Comparison of ENCODE assay signal across 28 mouse cellular contexts in the genomic region with DNA sequence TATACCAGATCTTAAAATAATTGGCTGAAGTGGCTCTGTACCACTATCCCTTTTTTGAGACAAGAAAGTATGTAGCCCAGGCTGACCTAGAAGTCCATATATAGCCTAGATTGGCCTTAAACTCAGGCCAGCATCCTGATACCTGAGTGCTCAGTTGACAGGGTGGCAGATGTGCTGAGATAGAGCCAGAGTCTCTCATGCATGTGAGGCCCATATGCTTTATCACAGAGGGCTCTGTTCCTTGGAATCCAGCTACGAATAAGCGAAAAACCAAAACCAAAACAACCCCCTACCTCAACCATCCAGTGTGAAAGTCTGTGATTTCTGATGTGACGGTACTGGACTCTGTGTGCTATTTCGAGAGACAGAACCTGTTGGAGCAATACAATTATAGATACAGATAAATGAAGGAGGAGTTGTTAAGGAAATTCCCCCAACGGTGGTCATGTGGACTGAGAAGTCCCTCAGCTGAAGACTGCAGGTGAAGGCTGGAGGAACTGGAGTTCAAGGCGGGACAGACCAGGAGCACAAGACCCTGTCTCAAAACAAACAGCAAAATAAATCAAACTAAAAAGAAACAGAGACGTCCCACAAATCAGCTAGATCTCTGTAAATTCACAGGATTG. TPM values are rescaled to one million over a fixed set of nuclear protein-coding genes. Genes with fewer than 3 reads are reported as not detected.
DNase-seq lines count a peak whose midpoint lies in the region; ATAC-seq and TF ChIP-seq lines count a peak whose summit lies in the region.
"Had no signal": no experiment of that assay in that cellular context is flagged by ENCODE, and none has a peak within 500 bp of the region (broad histone marks: within the 10 kb centered on the region; RNA-seq: fewer than 3 reads in every experiment).

No protein-coding gene starts in this region.

- WGBS in stomach, embryonic 16.5 days = 81% methylated on average over 7 of the region's 7 CpGs
- 79% methylated on average over 7 of the region's 7 CpGs for WGBS in stomach, postnatal 0 days

- H3K36me3 ChIP-seq in megakaryocyte, embryonic 14.5 days (replicated peaks; ENCODE audit: low read length) = peaks cover 27% of the 10 kb centered on the region
- no peaks in the 10 kb centered on the region for H3K36me3 ChIP-seq in stomach, embryonic 16.5 days (ENCODE audit: control insufficient read depth, insufficient read depth, low read length)
- no peaks in the 10 kb centered on the region for H3K36me3 ChIP-seq in stomach, postnatal 0 days (ENCODE audit: control insufficient read depth, insufficient read depth, low read length)
- H3K36me3 ChIP-seq: embryonic facial prominence, embryonic 13.5 days; embryonic facial prominence, embryonic 15.5 days; forebrain, embryonic 12.5 days had no signal

- no peak overlapping the region for H3K9ac ChIP-seq in stomach, embryonic 16.5 days (ENCODE audit: low read length)
- no peak overlapping the region for H3K9ac ChIP-seq in stomach, postnatal 0 days (ENCODE audit: low read length)
- H3K9ac ChIP-seq: embryonic facial prominence, embryonic 13.5 days; embryonic facial prominence, embryonic 15.5 days; forebrain, embryonic 12.5 days had no signal

- DNase-seq in stomach, postnatal 0 days (ENCODE audit: low spot score) = no peak
- DNase-seq in brain, adult 2 months (ENCODE audit: low read depth, low spot score) = peak; percentile 55
- DNase-seq in gastrocnemius, adult 2 months = no peak
- no peak for DNase-seq in gastrocnemius, adult 8-10 months (ENCODE audit: low spot score in 2 of 2)
- DNase-seq: adrenal gland, adult 8-10 months; adrenal gland, postnatal 36 days; cerebellum, adult 11 months; cerebellum, adult 18-20 months; cerebellum, adult 8-10 months; cerebellum, adult 9-11 months; embryo, embryonic 11 days had no signal

- H3K27me3 ChIP-seq in megakaryocyte, embryonic 14.5 days (replicated peaks) = peaks cover 3% of the 10 kb centered on the region
- no peaks in the 10 kb centered on the region for H3K27me3 ChIP-seq in stomach, embryonic 16.5 days (ENCODE audit: control insufficient read depth, insufficient read depth, low read length)
- no peaks in the 10 kb centered on the region for H3K27me3 ChIP-seq in stomach, postnatal 0 days (ENCODE audit: control insufficient read depth, insufficient read depth, low read length)
- H3K27me3 ChIP-seq: embryonic facial prominence, embryonic 13.5 days; embryonic facial prominence, embryonic 15.5 days; forebrain, embryonic 12.5 days; Patski had no signal

- no peak for ATAC-seq in megakaryocyte, adult 5-6 weeks (ENCODE audit: poor library complexity, severe bottlenecking)
- ATAC-seq in stomach, embryonic 16.5 days (ENCODE audit: insufficient read depth, low FRiP score) = no peak
- ATAC-seq in stomach, postnatal 0 days (ENCODE audit: low FRiP score, low TSS enrichment) = no peak
- ATAC-seq: forebrain, embryonic 14.5 days; forebrain, embryonic 16.5 days; Patski had no signal

- H3K4me3 ChIP-seq in megakaryocyte, embryonic 14.5 days (replicated peaks) = peak overlapping the region; percentile 14
- H3K4me3 ChIP-seq in stomach, embryonic 16.5 days (replicated peaks; ENCODE audit: low read length) = no peak overlapping the region
- no peak overlapping the region for H3K4me3 ChIP-seq in stomach, postnatal 0 days (ENCODE audit: low read depth, low read length)
- H3K4me3 ChIP-seq in gastrocnemius, adult 2 months = no peak overlapping the region
- H3K4me3 ChIP-seq: embryonic facial prominence, embryonic 13.5 days; embryonic facial prominence, embryonic 15.5 days; erythroblast, embryonic 14.5 days; forebrain, embryonic 10.5 days; forebrain, embryonic 12.5 days had no signal

- H3K4me2 ChIP-seq in stomach, embryonic 16.5 days (ENCODE audit: low read depth, low read length) = no peak overlapping the region
- no peak overlapping the region for H3K4me2 ChIP-seq in stomach, postnatal 0 days (replicated peaks; ENCODE audit: low read depth)
- H3K4me2 ChIP-seq: embryonic facial prominence, embryonic 13.5 days; embryonic facial prominence, embryonic 15.5 days; forebrain, embryonic 12.5 days had no signal

- peak overlapping the region; percentile 38; the same call in 1 of the 2 replicates for H3K27ac ChIP-seq in stomach, embryonic 16.5 days (ENCODE audit: low read length)
- no peak overlapping the region for H3K27ac ChIP-seq in stomach, postnatal 0 days (replicated peaks)
- no peak overlapping the region for H3K27ac ChIP-seq in gastrocnemius, adult 2 months
- H3K27ac ChIP-seq: embryonic facial prominence, embryonic 13.5 days; embryonic facial prominence, embryonic 15.5 days; forebrain, embryonic 10.5 days; forebrain, embryonic 12.5 days had no signal

- TF ChIP-seq EP300 in stomach, postnatal 0 days (optimal IDR thresholded peaks at IDR 0.05) = no peak

- no peak for TF ChIP-seq CTCF in stomach, postnatal 0 days (IDR thresholded peaks at IDR 0.05; ENCODE audit: low read depth)
- no peak for TF ChIP-seq CTCF in gastrocnemius, adult 2 months (IDR thresholded peaks at IDR 0.05)

- H3K9me3 ChIP-seq in megakaryocyte, embryonic 14.5 days = no peaks in the 10 kb centered on the region
- no peaks in the 10 kb centered on the region for H3K9me3 ChIP-seq in stomach, embryonic 16.5 days (replicated peaks; ENCODE audit: control insufficient read depth, low read length)
- no peaks in the 10 kb centered on the region for H3K9me3 ChIP-seq in stomach, postnatal 0 days (ENCODE audit: control insufficient read depth, low read length)
- H3K9me3 ChIP-seq: embryonic facial prominence, embryonic 13.5 days; embryonic facial prominence, embryonic 15.5 days; forebrain, embryonic 10.5 days; forebrain, embryonic 12.5 days; G1E had no signal

- peaks cover 57% of the 10 kb centered on the region for H3K4me1 ChIP-seq in megakaryocyte, embryonic 14.5 days
- peaks cover 10% of the 10 kb centered on the region; the same call in 1 of the 2 replicates for H3K4me1 ChIP-seq in stomach, embryonic 16.5 days (ENCODE audit: control insufficient read depth, insufficient read depth, low read length)
- no peaks in the 10 kb centered on the region for H3K4me1 ChIP-seq in stomach, postnatal 0 days (replicated peaks; ENCODE audit: control insufficient read depth, insufficient read depth)

- intact Hi-C loops in gastrocnemius, adult 2 months (cut with DNase I) = no loop called here

RNA-seq across cellular contexts. Expression of gene Tnfsf9, which starts 3.0 kb away (rescaled TPM):
- polyA plus RNA-seq in megakaryocyte, embryonic 14.5 days (2012; ENCODE audit: insufficient read depth, low replicate concordance) = 3.3 and 4.6 TPM in 2 replicates
- 3.9 and 6.3 TPM in 2 replicates for total RNA-seq in megakaryocyte, adult 5-6 weeks (2015)
- 1.5 and 2.2 TPM in 2 replicates for total RNA-seq in megakaryocyte, adult 5-6 weeks (2017)
- 9.2 and 10.4 TPM in 2 replicates for polyA plus RNA-seq in stomach, embryonic 16.5 days (2015; fragmentation: Nextera tagmentation; extraction: Ambion mirVana)
- polyA plus RNA-seq in stomach, postnatal 0 days (2015; fragmentation: Nextera tagmentation; extraction: Ambion mirVana) = 2.3 and 3.5 TPM in 2 replicates
- total RNA-seq in gastrocnemius, adult 2 months (2021) = under 1 TPM; 0.47 to 0.61 TPM
- total RNA-seq in gastrocnemius, adult 8-10 months (2022) = under 1 TPM in 1 of 4 experiments, not detected in 3; 0.38 TPM

RNA-seq across cellular contexts. Expression of gene Tubb4a, which starts 20.6 kb away (rescaled TPM):
- polyA plus RNA-seq in megakaryocyte, embryonic 14.5 days (2012; ENCODE audit: insufficient read depth, low replicate concordance) = 1.4 and 1.5 TPM in 2 replicates
- total RNA-seq in megakaryocyte, adult 5-6 weeks (2015) = 0.13 TPM in 1 of 2 replicates, not detected in the other
- 0.11 and 0.41 TPM in 2 replicates for total RNA-seq in megakaryocyte, adult 5-6 weeks (2017)
- 20.5 and 21.9 TPM in 2 replicates for polyA plus RNA-seq in stomach, embryonic 16.5 days (2015; fragmentation: Nextera tagmentation; extraction: Ambion mirVana)
- polyA plus RNA-seq in stomach, postnatal 0 days (2015; fragmentation: Nextera tagmentation; extraction: Ambion mirVana) = 9.5 and 11.5 TPM in 2 replicates
- 1 to 10 TPM in 1 of 2 experiments, under 1 TPM in 1; 0.64 to 1.7 TPM for total RNA-seq in gastrocnemius, adult 2 months (2021)
- under 1 TPM; 0.53 to 0.88 (median 0.64) TPM for total RNA-seq in gastrocnemius, adult 8-10 months (2022)
- total RNA-seq: common myeloid progenitor, adult 5-6 weeks had no signal
- polyA plus RNA-seq: erythroblast, embryonic 14.5 days had no signal

RNA-seq across cellular contexts. Expression of gene Dennd1c, which starts 29.8 kb away (rescaled TPM):
- polyA plus RNA-seq in megakaryocyte, embryonic 14.5 days (2012; ENCODE audit: insufficient read depth, low replicate concordance) = 15.6 and 31.6 TPM in 2 replicates
- 69.7 and 73.9 TPM in 2 replicates for total RNA-seq in megakaryocyte, adult 5-6 weeks (2015)
- total RNA-seq in megakaryocyte, adult 5-6 weeks (2017) = 21.2 and 35.8 TPM in 2 replicates
- polyA plus RNA-seq in stomach, embryonic 16.5 days (2015; fragmentation: Nextera tagmentation; extraction: Ambion mirVana) = 6.3 and 6.6 TPM in 2 replicates
- 2.4 and 2.8 TPM in 2 replicates for polyA plus RNA-seq in stomach, postnatal 0 days (2015; fragmentation: Nextera tagmentation; extraction: Ambion mirVana)
- under 1 TPM; 0.22 to 0.56 TPM for total RNA-seq in gastrocnemius, adult 2 months (2021)
- total RNA-seq in gastrocnemius, adult 8-10 months (2022) = under 1 TPM in 3 of 4 experiments, not detected in 1; 0.12 to 0.52 (median 0.44) TPM
- polyA plus RNA-seq: C2C12 had no signal

RNA-seq across cellular contexts. Expression of gene Cd70, which starts 41.4 kb away (rescaled TPM):
- polyA plus RNA-seq in megakaryocyte, embryonic 14.5 days (2012; ENCODE audit: insufficient read depth, low replicate concordance) = not detected in 2 replicates
- total RNA-seq in megakaryocyte, adult 5-6 weeks (2015) = not detected in 2 replicates
- not detected in 2 replicates for total RNA-seq in megakaryocyte, adult 5-6 weeks (2017)
- polyA plus RNA-seq in stomach, embryonic 16.5 days (2015; fragmentation: Nextera tagmentation; extraction: Ambion mirVana) = 0.17 TPM in 1 of 2 replicates, not detected in the other
- 0.11 TPM in 1 of 2 replicates, not detected in the other for polyA plus RNA-seq in stomach, postnatal 0 days (2015; fragmentation: Nextera tagmentation; extraction: Ambion mirVana)
- total RNA-seq in gastrocnemius, adult 2 months (2021) = not detected
- not detected for total RNA-seq in gastrocnemius, adult 8-10 months (2022)
- total RNA-seq: adrenal gland, adult 18-20 months; adrenal gland, adult 8-10 months; adrenal gland, postnatal 14 days; adrenal gland, postnatal 36 days; common myeloid progenitor, adult 5-6 weeks; G1E had no signal
- polyA plus RNA-seq: C2C12; embryonic facial prominence, embryonic 11.5 days; embryonic facial prominence, embryonic 13.5 days; embryonic facial prominence, embryonic 15.5 days; erythroblast, embryonic 14.5 days; forebrain, embryonic 10.5 days; forebrain, embryonic 12.5 days; forebrain, embryonic 16.5 days; G1E; Patski had no signal

RNA-seq across cellular contexts. Expression of gene Slc25a23, which starts 48.5 kb away (rescaled TPM):
- 0.49 and 6.1 TPM in 2 replicates for polyA plus RNA-seq in megakaryocyte, embryonic 14.5 days (2012; ENCODE audit: insufficient read depth, low replicate concordance)
- total RNA-seq in megakaryocyte, adult 5-6 weeks (2015) = 4.1 and 5.8 TPM in 2 replicates
- 0.49 and 0.77 TPM in 2 replicates for total RNA-seq in megakaryocyte, adult 5-6 weeks (2017)
- polyA plus RNA-seq in stomach, embryonic 16.5 days (2015; fragmentation: Nextera tagmentation; extraction: Ambion mirVana) = 6.5 and 7.4 TPM in 2 replicates
- polyA plus RNA-seq in stomach, postnatal 0 days (2015; fragmentation: Nextera tagmentation; extraction: Ambion mirVana) = 3.1 and 4.2 TPM in 2 replicates
- total RNA-seq in gastrocnemius, adult 2 months (2021) = 10 to 100 TPM; 34.4 to 52.2 TPM
- total RNA-seq in gastrocnemius, adult 8-10 months (2022) = 10 to 100 TPM; 28.2 to 32.7 (median 31.3) TPM

Comparison
In these comparisons a context has a peak if more than half of its experiments do, and no peak if none do; other contexts are left out.
1. RNA of gene Dennd1c, which starts 29.8 kb away (total RNA-seq): 21.2 to 73.9 TPM in megakaryocyte, adult 5-6 weeks; 0.22 to 0.56 TPM in gastrocnemius, adult 2 months and 0.12 to 0.52 TPM in gastrocnemius, adult 8-10 months; every median in the first group is over 10 times any median in the second.